Mouse (Mus musculus): ENCODE measurements around the gene Eif2ak3. TPM values are rescaled to one million over a fixed set of nuclear protein-coding genes. Genes with fewer than 3 reads are reported as not detected.

Eif2ak3 gene
- 14.8 and 15.9 TPM in 2 replicates for polyA plus RNA-seq (2016; fragmentation: Nextera tagmentation; extraction: Ambion mirVana)

DNA sequence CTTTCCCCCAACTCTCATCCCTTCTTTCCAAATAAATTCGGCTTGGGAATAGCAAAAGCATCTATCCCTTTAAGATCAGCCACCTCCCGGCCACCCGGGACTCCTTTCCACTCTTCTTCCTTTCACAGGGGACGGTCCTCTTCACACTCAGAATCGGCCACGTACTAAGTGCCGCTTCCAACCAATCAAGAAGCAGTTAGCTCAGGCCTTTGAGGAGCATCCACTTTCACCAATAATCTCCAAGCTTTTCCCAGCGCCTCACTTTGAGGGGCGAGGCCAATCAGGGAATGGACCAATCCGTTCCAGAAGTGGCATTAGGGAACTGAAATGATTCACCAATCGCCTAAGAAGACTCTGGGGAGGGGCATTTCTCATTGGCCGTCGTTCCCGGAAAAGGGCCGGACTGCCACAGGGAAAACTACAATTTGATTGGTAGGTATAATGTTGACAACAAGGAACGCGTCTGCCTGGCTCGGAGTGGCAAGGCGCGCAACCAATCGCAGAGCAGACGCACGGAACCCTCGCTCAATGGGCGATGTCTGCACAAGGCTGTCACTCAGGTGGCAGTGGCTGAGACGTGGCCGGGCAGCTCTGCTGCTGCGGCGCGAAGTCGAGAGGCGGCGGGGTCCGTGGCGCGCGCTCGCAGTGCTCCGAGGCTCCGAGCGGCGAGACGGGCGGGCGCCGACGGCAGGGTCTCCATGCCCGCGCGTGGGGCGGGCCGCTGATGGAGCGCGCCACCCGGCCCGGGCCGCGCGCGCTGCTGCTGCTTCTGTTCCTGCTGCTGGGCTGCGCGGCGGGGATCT lies at the start of gene Eif2ak3:
Eif2ak3 (plus strand) TSS at position 514 of the 803 bp plus-strand sequence.
- Histone ChIP-seq H3K4me1 (peaks cover 28% of the 10 kb centered on the region), H3K4me2 (peak within 1 kb of the TSS; percentile 62), H3K36me3 (replicated peaks) (no peaks in the 10 kb centered on the region), H3K4me3 (replicated peaks) (peak within 1 kb of the TSS; percentile 88), H3K27me3 (no peaks in the 10 kb centered on the region), H3K27ac (peak within 1 kb of the TSS; percentile 90), H3K9me3 (no peaks in the 10 kb centered on the region), H3K9ac (peak within 1 kb of the TSS; percentile 83)
- WGBS: under 1% methylated on average over 50 of the region's 63 CpGs
- peak; percentile 99 for ATAC-seq (ENCODE audit: low FRiP score)

DNA sequence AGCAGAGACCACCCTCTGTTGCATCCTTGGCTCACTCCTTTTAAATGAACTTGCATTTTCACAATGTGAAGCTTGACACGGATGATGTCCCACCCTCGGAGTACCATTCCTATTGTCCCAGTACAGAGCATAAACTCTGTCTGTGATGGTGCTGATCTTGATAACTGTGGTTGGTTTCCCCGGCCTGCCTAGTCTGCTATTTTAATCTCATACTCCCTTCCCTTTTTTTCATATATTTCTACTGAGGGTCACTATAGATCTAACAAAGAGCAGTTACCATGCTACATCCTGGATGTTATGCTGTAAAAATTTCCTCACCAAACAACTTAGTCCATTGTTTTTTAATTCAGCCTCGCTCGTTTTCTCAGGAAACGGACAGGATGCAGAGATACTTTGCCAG lies 47.4 kb upstream of the Eif2ak3 start:
- no peak for ATAC-seq (ENCODE audit: low FRiP score)
- H3K4me2 ChIP-seq: no peak overlapping the region
- H3K4me1 ChIP-seq: peaks cover 6% of the 10 kb centered on the region
- no peak overlapping the region for H3K4me3 ChIP-seq (replicated peaks)
- no peaks in the 10 kb centered on the region for H3K27me3 ChIP-seq
- no peaks in the 10 kb centered on the region for H3K36me3 ChIP-seq (replicated peaks)
- WGBS: 91% methylated on average over 6 of the region's 6 CpGs
- H3K27ac ChIP-seq: no peak overlapping the region
- no peaks in the 10 kb centered on the region for H3K9me3 ChIP-seq
- H3K9ac ChIP-seq: no peak overlapping the region

DNA sequence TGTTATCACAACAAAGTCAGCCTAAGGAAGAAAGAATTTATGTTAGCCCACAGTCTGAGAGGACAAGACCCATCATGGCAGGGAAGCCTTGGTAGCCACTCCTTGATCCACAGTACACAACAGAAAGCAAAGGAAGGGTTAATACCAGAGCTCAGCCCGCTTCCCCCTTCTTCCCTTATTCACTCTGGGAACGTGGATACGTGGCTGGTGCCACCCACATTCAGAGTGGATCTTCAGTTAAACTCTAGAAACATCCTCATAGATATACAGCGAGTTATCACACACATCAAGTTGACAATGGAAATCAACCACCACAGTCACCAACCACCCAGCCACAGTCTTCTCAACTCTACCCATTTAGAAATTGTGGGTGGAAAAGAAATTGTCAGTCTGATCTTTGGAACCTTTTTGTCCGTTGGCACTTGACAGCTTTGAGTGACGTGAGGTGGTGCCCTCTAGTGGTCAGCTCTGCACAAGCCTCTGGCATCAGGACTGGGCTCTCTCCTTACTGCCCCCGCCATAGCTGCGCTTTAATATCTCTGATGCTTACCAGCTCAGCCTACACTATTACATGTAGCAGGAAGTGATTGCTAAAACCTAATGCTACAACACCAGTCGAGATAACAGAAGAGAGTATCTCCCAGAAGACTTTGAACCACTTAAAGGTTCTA lies 46.6 kb upstream of the Eif2ak3 start:
- ATAC-seq (ENCODE audit: low FRiP score): peak; percentile 65; the same call in 1 of the 2 replicates
- Histone ChIP-seq H3K4me2 (no peak overlapping the region), H3K36me3 (replicated peaks) (no peaks in the 10 kb centered on the region), H3K27me3 (no peaks in the 10 kb centered on the region), H3K4me1 (peaks cover 3% of the 10 kb centered on the region), H3K4me3 (replicated peaks) (no peak overlapping the region), H3K9ac (no peak overlapping the region), H3K27ac (no peak overlapping the region), H3K9me3 (no peaks in the 10 kb centered on the region)
- WGBS: 22% methylated on average over 9 of the region's 9 CpGs

DNA sequence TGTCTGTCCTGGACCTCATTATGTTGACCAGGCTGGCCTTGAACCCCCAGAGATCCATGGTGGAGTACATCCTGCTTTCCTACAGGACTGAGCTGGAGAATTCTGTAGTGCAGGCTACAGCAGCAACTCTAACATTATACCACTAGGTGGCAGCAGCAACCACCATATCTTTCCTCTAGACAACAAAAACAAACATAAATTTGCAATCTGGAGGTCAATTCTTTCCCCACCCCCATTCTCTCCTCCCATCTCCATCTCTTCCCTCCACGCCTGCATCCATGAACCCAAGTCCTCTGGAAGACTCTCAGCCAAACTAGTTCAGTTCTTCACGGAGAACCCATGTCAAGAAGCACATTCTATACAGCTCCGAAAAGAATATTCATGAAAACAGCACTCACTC lies 39.7 kb upstream of the Eif2ak3 start:
- Histone ChIP-seq H3K9ac (no peak overlapping the region), H3K36me3 (replicated peaks) (no peaks in the 10 kb centered on the region), H3K4me1 (peaks cover 12% of the 10 kb centered on the region), H3K4me2 (0 out of 2 replicates have a peak overlapping the region, but pooled peaks have one; percentile 24), H3K4me3 (replicated peaks) (no peak overlapping the region), H3K9me3 (no peaks in the 10 kb centered on the region), H3K27ac (no peak overlapping the region), H3K27me3 (no peaks in the 10 kb centered on the region)
- 31% methylated on average over 3 of the region's 3 CpGs for WGBS
- 0 out of 2 replicates have a peak, but pooled peaks have one; percentile 34 for ATAC-seq (ENCODE audit: low FRiP score)

DNA sequence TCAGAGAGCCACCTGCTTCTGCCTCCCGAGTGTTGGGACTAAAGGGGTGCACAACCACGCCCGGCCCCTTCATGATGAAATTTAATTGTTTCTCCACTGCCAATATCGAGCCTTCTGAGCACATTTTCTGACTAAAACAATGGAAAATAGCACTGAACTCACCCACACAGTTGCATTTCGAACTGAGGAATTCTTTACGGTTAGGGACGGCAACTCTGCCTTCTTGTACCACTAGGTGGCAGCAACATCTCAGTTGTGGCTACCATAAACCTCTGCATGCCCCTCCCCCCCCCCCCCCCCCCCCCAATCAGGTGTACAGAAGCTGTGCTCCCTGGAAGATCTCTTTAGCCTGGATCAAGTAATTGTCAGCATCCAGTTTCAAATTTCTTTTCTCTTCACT lies 39.0 kb upstream of the Eif2ak3 start:
- 9% methylated on average over 7 of the region's 7 CpGs for WGBS
- H3K9ac ChIP-seq: no peak overlapping the region
- no peak overlapping the region for H3K4me3 ChIP-seq (replicated peaks)
- peak; percentile 54 for ATAC-seq (ENCODE audit: low FRiP score)
- H3K27ac ChIP-seq: no peak overlapping the region
- H3K4me2 ChIP-seq: peak overlapping the region; percentile 34
- no peaks in the 10 kb centered on the region for H3K36me3 ChIP-seq (replicated peaks)
- no peaks in the 10 kb centered on the region for H3K27me3 ChIP-seq
- H3K9me3 ChIP-seq: no peaks in the 10 kb centered on the region
- H3K4me1 ChIP-seq: peaks cover 12% of the 10 kb centered on the region

DNA sequence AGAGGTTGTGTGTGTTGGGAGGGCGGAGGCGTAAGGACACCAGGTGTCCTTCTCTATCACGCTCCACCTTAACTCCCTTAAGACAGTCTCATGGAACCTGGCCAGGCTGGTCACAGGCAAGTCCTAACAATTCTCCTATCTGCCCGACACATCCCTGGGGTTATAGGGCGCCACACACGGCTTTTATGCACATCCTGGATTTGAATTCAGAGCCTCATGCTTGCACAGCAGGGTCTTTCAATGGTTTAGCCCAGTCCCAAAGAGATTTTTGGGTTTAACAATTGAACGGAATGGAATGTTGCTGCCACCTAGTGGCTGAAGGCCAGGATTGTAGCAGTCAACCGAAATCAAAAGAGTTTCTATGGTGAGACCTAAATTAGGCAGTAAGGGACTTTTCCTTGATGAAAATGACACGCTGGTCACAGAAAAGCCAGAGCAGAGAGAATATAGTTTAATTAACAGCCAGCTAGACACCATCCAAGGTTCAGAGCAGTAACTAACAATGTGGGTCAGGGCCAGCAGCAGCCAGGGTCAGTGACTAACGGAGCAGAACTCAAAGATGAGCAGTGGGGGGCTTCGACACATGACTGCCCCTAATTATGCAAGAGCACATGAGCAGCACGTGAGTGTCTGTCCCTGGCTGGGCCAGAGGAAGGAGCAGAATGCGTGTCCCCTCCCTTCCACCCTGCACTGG lies 38.3 kb upstream of the Eif2ak3 start:
- Histone ChIP-seq H3K27ac (no peak overlapping the region), H3K9ac (no peak overlapping the region), H3K4me2 (peak overlapping the region; percentile 27), H3K4me1 (peaks cover 12% of the 10 kb centered on the region), H3K36me3 (replicated peaks) (no peaks in the 10 kb centered on the region), H3K9me3 (no peaks in the 10 kb centered on the region), H3K27me3 (no peaks in the 10 kb centered on the region), H3K4me3 (replicated peaks) (no peak overlapping the region)
- peak; percentile 77 for ATAC-seq (ENCODE audit: low FRiP score)
- 6% methylated on average over 13 of the region's 13 CpGs for WGBS

DNA sequence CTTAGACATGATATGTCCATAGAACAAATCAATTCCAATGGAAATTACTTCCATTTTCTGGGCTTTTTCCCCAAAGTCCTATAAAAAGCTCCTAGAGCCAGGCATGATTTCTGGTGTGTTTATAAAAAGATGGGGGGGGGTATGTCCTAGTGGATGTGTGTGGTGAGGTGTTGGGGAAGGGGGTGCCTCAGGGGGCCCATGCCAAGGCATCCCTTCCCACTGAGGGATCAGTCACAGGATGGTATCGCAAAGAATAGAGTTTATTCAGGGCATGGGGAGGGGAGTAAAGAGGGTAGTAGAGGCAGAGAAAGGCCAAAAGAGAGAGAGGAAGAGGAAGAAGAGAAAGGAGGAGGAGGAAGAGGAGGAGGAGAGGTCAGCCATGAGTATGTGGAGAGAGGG lies 37.8 kb upstream of the Eif2ak3 start:
- ATAC-seq (ENCODE audit: low FRiP score): no peak
- Histone ChIP-seq H3K4me3 (replicated peaks) (no peak overlapping the region), H3K27ac (no peak overlapping the region), H3K9ac (no peak overlapping the region), H3K27me3 (no peaks in the 10 kb centered on the region), H3K36me3 (replicated peaks) (no peaks in the 10 kb centered on the region), H3K4me2 (no peak overlapping the region), H3K9me3 (no peaks in the 10 kb centered on the region), H3K4me1 (peaks cover 12% of the 10 kb centered on the region)
- WGBS: 60% methylated on average over 1 of the region's 1 CpGs

DNA sequence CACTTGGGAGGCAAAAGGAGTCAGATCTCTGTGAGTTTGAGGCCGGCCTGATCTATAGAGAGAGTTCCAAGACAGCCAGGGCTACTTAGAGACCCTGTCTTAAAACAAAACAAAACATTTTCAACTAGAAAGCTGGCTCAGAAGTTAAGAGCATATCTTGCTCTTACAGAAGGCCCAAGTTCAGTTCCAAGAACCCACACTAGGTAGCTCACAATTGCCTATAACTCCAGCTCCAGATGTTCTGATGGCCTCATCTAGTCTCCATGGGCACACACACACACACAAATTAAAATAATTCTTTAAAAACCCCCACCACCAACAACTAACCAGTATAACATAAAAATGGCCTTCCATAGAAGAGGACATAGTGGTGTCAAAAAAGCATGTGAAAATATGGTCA lies 33.8 kb upstream of the Eif2ak3 start:
- H3K4me1 ChIP-seq: peaks cover 10% of the 10 kb centered on the region
- H3K4me2 ChIP-seq: no peak overlapping the region
- H3K27ac ChIP-seq: no peak overlapping the region
- no peaks in the 10 kb centered on the region for H3K36me3 ChIP-seq (replicated peaks)
- WGBS: 80% methylated on average over 1 of the region's 1 CpGs
- ATAC-seq (ENCODE audit: low FRiP score): no peak
- no peak overlapping the region for H3K4me3 ChIP-seq (replicated peaks)
- no peak overlapping the region for H3K9ac ChIP-seq
- no peaks in the 10 kb centered on the region for H3K9me3 ChIP-seq
- H3K27me3 ChIP-seq: no peaks in the 10 kb centered on the region

DNA sequence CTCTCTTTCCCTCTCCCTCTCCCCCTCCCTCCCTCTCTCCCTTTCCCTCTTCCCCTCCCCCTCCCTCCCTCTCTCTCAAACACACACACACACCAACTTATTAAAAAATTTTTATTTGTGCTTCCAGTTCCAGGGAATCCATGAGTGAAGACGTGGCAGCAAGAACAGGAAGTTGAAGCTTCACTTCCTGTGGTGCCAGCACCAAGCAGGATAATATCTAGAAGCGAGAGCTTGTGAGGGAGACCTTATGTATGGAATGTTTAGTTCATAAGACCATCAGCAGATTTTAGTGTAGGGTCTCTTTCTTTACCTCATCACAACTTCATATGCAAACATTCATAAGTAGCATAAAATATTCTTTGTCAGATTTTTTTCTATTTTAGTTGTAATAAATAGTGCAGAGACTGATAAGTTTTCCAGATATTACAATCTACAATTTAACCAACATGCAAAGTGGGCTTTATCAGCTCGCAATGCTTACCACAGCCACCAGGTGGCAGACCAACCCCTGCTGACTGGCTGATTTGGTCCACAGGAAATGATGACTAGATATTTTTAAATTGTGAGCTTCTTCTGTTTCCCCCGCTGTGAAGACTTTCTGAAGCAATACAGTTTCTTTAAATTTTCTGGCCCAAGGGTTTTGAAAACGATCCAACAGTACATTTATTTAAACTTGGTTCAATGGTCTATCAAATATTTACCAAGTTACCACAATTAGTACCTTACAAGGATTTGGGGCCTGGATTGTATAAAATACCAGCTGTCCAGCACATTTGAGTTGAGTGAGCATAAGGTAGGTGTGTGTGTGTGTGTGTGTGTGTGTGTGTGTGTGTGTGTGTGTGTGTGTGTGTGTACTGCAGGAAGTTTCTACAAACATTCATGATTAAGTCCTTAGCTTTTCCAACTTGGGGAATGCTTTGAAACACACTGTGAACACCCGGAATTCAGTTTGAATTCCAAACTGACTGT lies 32.5 kb upstream of the Eif2ak3 start:
- H3K27me3 ChIP-seq: no peaks in the 10 kb centered on the region
- H3K9ac ChIP-seq: no peak overlapping the region
- no peaks in the 10 kb centered on the region for H3K36me3 ChIP-seq (replicated peaks)
- WGBS: 19% methylated on average over 6 of the region's 6 CpGs
- no peak overlapping the region for H3K4me2 ChIP-seq
- peak; percentile 55; the same call in 1 of the 2 replicates for ATAC-seq (ENCODE audit: low FRiP score)
- no peak overlapping the region for H3K4me3 ChIP-seq (replicated peaks)
- no peaks in the 10 kb centered on the region for H3K9me3 ChIP-seq
- H3K4me1 ChIP-seq: no peaks in the 10 kb centered on the region
- no peak overlapping the region for H3K27ac ChIP-seq

DNA sequence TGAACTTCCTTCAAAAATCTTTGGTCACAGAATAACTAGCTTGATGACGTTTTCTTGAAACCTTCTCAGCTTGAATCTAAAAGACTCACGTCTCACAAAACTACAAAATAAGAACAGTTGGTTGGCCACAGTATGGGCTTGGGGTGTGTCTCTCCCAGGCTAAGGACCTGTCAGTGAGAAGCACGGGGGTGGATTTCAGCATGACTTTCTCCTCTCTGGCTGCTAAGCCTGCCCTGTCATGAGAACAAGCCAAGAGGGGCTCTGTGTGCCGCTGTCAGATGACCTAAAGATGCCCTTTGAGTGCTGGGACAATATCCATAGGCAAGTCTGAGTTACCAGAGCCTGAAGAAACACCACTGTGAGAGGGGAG lies 31.8 kb upstream of the Eif2ak3 start:
- H3K4me1 ChIP-seq: no peaks in the 10 kb centered on the region
- H3K9ac ChIP-seq: no peak overlapping the region
- ATAC-seq (ENCODE audit: low FRiP score): no peak
- no peaks in the 10 kb centered on the region for H3K27me3 ChIP-seq
- no peak overlapping the region for H3K27ac ChIP-seq
- H3K4me3 ChIP-seq (replicated peaks): no peak overlapping the region
- no peak overlapping the region for H3K4me2 ChIP-seq
- H3K36me3 ChIP-seq (replicated peaks): no peaks in the 10 kb centered on the region
- 50% methylated on average over 4 of the region's 4 CpGs for WGBS
- no peaks in the 10 kb centered on the region for H3K9me3 ChIP-seq

DNA sequence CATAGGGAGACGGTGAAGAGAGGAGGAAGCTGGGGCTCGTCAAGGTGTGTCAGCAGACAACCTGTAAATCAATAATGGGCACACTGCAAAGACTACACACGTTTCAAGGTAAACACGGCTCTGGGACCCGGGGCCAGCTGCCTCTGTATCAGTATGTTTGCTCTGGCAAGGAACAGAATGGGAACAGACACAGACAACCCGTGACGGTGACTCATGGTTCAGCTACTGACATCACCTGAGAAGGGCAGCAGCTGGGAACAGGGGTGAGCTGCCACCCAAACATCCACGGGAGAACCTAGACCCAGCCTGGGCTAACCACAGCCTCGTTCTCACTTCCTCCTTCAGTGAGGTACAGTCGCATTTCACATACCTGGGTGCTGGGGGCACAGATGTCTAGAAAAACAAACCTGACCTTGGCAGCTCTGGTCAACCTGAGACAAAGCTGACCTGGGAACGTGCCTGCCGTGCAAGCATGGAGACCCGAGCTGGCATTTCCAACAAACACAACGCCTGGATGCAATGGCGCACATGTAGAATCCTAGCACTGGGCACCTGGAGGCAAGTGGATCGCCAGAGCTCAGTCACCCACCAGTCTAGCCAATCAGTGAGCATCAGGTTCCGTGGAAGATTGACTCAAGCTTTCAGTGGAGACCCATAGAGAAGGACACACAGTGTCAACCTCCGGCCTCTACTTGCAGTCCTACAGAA lies 30.2 kb upstream of the Eif2ak3 start:
- Histone ChIP-seq H3K4me2 (no peak overlapping the region), H3K9ac (no peak overlapping the region), H3K4me1 (no peaks in the 10 kb centered on the region), H3K27me3 (no peaks in the 10 kb centered on the region), H3K9me3 (no peaks in the 10 kb centered on the region), H3K4me3 (replicated peaks) (no peak overlapping the region), H3K27ac (no peak overlapping the region), H3K36me3 (replicated peaks) (no peaks in the 10 kb centered on the region)
- no peak for ATAC-seq (ENCODE audit: low FRiP score)
- 90% methylated on average over 18 of the region's 18 CpGs for WGBS

Measured in forebrain, embryonic 12.5 days (tissue).